Mouse (Mus musculus) cortical plate, adult 2 months (tissue): ENCODE measurements around the gene 4930432K21Rik. TPM values are rescaled to one million over a fixed set of nuclear protein-coding genes. Genes with fewer than 3 reads are reported as not detected.

Experiments
- H3K27ac ChIP-seq: fragments of 200-500 bp; 2 replicates; pipeline ENCODE4 v1.5.1; 2012; ENCODE audit warnings: low read length, control low read depth, inconsistent platforms; ENCODE audit not compliant: insufficient read depth
- H3K4me1 ChIP-seq: fragments of 200-500 bp; 2 replicates; pipeline ENCODE4 v1.6.1; 2011; ENCODE audit warnings: low read length; ENCODE audit not compliant: control insufficient read depth, insufficient read depth
- H3K4me3 ChIP-seq: fragments of 200-500 bp; 2 replicates; pipeline ENCODE4 v1.5.1; 2011; ENCODE audit warnings: mild to moderate bottlenecking, low read length, control low read depth; ENCODE audit not compliant: insufficient read depth
- CTCF ChIP-seq: fragments of 200-500 bp; IDR thresholded peaks from 2 replicates; pipeline ENCODE4 v1.5.1; 2011; ENCODE audit warnings: mild to moderate bottlenecking, control low read depth, low read length; ENCODE audit not compliant: insufficient read depth; ENCODE audit errors: extremely low read depth
- POLR2A ChIP-seq: fragments of 200-500 bp; IDR thresholded peaks from 2 replicates; pipeline ENCODE4 v1.6.1; 2011; ENCODE audit warnings: mild to moderate bottlenecking, low read length, control low read depth; ENCODE audit not compliant: insufficient read depth; ENCODE audit errors: extremely low read depth
- polyA plus RNA-seq: library from polyadenylated mRNA; depleted of rRNA; stranded (reverse); fragments of >200 nt; gene quantifications from 2 replicates; pipeline ENCODE4 v1.2.3, GENCODE M21; 2012

The 4930432K21Rik gene
- polyA plus RNA-seq, 1 experiment: 3.0 TPM

DNA sequence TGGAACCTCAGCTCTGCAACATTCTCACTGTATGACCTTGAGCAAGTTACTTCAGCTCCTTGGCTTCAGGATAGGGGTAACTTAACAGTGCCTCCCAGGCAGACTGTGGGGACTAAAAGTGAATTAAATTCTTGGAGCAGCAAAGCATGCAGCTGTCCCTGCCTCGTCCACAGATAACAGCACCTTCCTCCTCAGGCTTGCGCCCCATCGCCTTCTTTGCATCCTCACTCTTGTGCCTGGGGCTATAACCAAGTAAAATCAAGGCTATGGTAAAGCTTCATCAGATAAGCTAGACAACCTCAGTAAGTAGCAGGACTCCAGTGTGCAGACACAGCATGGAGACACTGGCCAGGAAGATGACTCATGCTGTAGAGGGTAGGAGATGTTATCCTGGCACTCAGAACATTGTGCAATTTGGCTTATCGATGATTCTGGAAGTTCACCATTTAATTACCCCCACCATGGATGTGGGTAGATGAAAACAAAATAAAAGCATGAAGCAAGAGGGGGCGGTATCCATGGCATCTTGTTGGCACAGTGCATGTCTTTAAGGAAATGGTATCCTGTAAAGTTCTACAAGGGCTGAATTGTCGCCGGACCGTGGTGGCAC, 3.1 kb upstream of the 4930432K21Rik start:
- no peak for TF ChIP-seq CTCF
- TF ChIP-seq POLR2A: no peak
- Histone ChIP-seq H3K4me1 (peaks cover 5% of the 10 kb centered on the region), H3K4me3 (no peak overlapping the region), H3K27ac (no peak overlapping the region)

DNA sequence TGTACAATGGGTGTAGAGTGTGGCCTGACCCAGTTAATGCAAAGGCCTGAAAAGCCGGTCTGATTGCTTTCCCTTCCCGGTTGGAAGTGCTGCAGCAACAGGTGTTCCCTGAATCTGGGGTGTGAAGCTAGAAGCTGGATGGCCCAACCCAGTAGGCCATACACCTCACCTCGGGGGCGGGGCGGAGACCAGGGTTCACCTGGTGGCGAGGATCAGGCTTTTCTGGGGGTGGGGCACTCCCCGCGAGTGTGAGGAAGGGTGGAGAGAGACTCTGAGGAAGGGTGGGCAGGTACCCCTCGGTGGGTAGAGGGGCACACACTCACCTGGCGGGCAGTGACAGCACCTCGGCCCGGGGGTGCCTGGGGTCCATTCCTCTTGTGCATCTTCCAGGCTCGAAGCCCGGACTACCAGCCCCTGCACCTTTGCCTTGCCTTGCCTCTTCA, 480 bp upstream of the 4930432K21Rik start:
- H3K27ac ChIP-seq: no peak overlapping the region

DNA sequence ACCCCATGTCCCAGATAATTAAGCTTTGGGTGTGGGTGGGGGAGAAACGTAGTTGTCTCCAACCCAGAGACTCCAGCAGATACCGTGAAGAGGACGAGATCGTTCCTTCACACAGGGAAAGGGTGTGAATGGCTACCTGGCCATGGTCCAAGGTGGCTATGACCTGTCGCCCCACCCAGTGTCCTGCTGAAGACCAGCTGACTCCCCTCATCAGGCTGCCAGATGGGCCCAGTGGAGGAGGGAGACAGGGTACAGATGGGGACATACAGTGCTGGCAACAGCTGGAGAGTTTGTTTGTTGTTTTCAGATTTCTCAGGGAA, 666 bp downstream of the 4930432K21Rik start:
- Histone ChIP-seq H3K4me3 (peak overlapping the region; percentile 59; the same call in 1 of the 2 replicates), H3K27ac (no peak overlapping the region), H3K4me1 (peaks cover 5% of the 10 kb centered on the region)
- TF ChIP-seq POLR2A (no peak), CTCF (no peak)

More for the DNA sequence above, 480 bp upstream of the 4930432K21Rik start:
- H3K4me3 ChIP-seq: peak overlapping the region; percentile 59
- H3K4me1 ChIP-seq: peaks cover 5% of the 10 kb centered on the region
- TF ChIP-seq CTCF (no peak), POLR2A (no peak)

DNA sequence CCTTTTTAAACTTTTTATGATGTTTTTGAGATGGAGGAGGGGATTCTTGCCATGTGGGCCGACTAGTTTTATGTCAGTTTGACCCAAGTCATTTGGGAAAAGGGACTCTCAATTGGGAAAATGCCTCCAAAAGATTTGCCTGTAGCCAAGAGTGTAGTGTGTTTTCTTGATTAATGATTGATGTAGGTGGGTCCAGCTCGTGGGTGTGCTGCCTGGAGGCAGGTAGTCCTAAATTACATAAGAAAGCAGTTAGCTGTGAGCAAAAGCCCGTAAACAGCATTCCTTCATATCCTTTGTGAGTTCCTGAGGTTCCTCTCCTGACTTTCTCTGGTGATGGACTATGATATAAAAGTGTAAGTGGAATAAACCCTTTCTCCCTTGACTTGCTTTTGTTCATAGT, 1.4 kb downstream of the 4930432K21Rik start:
- H3K4me1 ChIP-seq: peaks cover 5% of the 10 kb centered on the region
- no peak overlapping the region for H3K4me3 ChIP-seq
- H3K27ac ChIP-seq: no peak overlapping the region
- TF ChIP-seq POLR2A (no peak), CTCF (no peak)

DNA sequence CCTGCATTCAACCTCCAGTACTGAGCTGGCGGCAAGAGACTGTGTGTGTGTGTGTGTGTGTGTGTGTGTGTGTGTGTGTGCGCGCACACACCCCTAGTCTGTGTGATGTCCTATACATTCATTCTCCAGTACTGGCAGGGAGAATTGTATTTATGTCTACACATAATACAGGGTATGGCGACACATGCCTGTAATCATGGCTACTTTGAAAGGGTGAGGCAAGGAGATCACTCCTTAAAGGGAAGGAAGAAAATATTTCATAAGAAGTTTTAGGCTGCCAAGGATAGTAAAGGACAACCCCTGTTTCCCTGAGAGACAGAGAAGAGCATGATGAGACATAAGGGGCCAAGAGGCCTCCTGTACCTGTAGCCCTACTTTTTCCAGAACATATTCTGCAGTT, 9.8 kb downstream of the 4930432K21Rik start:
- no peak overlapping the region for H3K27ac ChIP-seq
- no peak overlapping the region for H3K4me3 ChIP-seq
- H3K4me1 ChIP-seq: no peaks in the 10 kb centered on the region
- TF ChIP-seq CTCF (no peak), POLR2A (no peak)

DNA sequence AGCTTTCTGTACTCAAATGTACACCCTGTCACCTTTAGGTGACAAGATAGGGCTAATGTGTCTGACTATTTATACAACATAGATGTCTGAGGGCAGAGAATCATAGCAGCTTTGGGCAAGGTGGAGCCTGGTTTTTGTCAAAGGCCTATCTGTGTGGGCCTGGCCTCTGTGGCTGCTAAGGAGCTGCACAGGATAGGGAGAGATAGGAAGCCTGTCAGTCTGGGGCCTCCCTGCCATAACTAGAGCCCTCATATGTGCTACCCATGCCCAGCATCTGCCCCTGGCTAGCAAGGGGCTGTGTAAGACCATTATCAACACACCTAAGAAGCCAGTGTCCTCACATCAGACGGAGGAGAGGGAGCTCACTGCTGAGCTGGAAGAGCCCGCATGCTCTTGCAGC, 19.9 kb downstream of the 4930432K21Rik start:
- no peaks in the 10 kb centered on the region for H3K4me1 ChIP-seq
- TF ChIP-seq POLR2A: no peak
- no peak for TF ChIP-seq CTCF
- H3K27ac ChIP-seq: no peak overlapping the region
- no peak overlapping the region for H3K4me3 ChIP-seq

DNA sequence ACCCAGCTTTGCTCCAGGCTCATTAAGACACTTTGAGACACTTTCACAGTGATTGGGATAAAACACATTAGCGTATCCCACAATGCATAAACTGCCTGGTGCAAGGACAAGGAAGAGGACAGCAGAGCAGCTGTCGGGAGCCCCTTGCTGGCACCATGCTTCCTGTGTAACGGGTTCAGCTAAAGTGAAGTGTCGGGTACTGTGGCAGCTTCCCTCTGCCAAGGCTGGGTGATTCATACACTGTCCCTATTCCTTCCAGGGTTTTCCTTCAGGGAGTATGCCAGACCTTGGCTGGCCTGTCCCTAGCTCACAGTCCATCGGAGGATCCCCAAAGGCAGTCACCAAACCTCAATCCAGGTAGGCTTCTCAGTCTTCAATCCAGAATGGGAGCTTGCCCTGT, 22.3 kb downstream of the 4930432K21Rik start:
- no peak for TF ChIP-seq CTCF
- TF ChIP-seq POLR2A: no peak
- no peak overlapping the region for H3K27ac ChIP-seq
- H3K4me3 ChIP-seq: no peak overlapping the region
- H3K4me1 ChIP-seq: no peaks in the 10 kb centered on the region

DNA sequence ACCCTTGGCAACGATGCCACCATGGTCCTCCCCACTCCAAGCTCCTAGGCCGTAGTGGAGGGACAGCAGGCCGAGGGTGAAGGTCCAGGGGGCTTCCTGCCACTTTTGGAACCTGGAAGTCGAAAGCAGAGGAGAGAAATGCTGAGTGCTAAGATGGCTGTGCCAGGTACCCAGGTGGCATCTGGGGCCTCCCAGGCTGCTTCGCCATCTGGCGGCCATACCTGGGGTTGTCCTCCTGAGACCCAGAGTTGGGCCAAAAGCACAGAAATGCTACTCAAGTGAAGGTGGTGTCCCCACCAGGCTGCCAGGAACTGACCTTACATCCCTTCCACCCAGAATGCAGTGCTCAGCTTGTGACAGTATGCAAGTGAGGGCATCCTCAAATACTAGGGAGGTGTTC, 26.0 kb downstream of the 4930432K21Rik start:
- TF ChIP-seq POLR2A (no peak), CTCF (no peak)
- H3K4me3 ChIP-seq: no peak overlapping the region
- no peaks in the 10 kb centered on the region for H3K4me1 ChIP-seq
- no peak overlapping the region for H3K27ac ChIP-seq

DNA sequence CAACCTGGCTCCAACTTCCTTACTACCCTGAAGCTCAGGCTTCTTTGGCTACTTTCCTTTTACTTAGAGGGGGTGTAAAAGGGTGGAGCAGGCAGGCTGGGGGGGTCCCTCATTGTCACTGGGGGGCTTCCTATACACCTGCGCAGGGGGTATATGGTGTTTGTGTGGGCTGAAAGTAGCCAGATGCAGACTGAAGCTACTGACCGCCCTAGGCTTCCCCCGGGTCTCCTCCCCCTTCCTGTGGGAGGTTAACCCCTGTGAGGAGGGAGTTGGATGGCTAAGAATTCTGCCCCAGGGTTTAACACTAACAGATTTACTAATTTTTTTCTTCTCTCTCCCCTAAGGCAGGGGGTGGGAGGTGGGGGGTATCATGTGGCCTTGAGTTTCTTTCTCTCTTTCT, 28.7 kb downstream of the 4930432K21Rik start:
- Histone ChIP-seq H3K4me1 (peaks cover 2% of the 10 kb centered on the region), H3K4me3 (no peak overlapping the region), H3K27ac (no peak overlapping the region)
- TF ChIP-seq POLR2A (no peak), CTCF (no peak)

DNA sequence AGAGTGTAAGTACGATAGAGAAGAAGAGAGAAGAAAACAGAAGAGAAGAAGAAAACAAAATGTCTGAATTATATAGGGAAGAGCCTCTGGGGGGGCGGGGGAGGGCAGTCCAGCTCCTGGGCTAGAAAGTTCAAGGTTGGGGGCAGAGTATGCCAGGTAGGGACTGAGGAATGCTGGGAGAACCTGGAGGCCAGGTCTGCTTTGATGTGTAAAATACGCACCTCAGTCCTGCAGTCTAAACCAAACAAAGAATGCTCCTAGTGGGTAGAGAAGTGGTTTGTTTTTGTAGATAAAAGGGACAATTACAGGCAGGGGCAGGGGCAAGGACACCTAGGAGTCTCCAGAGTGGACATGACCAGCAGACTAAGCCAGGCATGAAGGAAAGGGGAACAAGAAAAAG, 29.6 kb downstream of the 4930432K21Rik start:
- H3K4me3 ChIP-seq: no peak overlapping the region
- TF ChIP-seq CTCF (no peak), POLR2A (no peak)
- no peak overlapping the region for H3K27ac ChIP-seq
- peaks cover 2% of the 10 kb centered on the region for H3K4me1 ChIP-seq

DNA sequence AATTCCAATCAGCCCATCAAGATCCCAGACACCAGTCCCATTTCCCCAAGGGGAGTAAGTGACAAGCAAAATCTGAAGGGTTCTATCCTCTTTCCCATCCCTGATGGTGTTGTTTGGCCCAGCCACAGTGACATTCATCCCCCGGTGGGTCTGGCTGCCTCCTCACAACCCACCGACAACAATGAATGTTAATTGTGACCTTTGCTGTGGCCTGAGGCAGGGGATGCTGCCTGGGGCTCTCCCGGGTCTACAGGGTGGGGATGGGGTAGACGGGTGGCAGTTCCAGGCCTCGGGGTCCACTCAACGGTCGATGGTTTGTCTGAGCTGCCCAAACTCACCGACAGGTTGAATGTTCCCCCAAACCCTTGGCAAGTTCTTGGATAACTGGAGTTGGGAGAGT, 30.8 kb downstream of the 4930432K21Rik start:
- no peak overlapping the region for H3K27ac ChIP-seq
- peaks cover 2% of the 10 kb centered on the region for H3K4me1 ChIP-seq

More for the DNA sequence above, 30.8 kb downstream of the 4930432K21Rik start:
- TF ChIP-seq CTCF: no peak
- TF ChIP-seq POLR2A: no peak
- H3K4me3 ChIP-seq: no peak overlapping the region
